Mouse (Mus musculus): Measurements from ENCODE around the gene Ntrk2. TPM values are rescaled to one million over a fixed set of nuclear protein-coding genes. Genes with fewer than 3 reads are reported as not detected.

Ntrk2 gene
- total and polyA plus RNA-seq, 2 experiments from 2014 or later = 141 to 207 TPM

DNA sequence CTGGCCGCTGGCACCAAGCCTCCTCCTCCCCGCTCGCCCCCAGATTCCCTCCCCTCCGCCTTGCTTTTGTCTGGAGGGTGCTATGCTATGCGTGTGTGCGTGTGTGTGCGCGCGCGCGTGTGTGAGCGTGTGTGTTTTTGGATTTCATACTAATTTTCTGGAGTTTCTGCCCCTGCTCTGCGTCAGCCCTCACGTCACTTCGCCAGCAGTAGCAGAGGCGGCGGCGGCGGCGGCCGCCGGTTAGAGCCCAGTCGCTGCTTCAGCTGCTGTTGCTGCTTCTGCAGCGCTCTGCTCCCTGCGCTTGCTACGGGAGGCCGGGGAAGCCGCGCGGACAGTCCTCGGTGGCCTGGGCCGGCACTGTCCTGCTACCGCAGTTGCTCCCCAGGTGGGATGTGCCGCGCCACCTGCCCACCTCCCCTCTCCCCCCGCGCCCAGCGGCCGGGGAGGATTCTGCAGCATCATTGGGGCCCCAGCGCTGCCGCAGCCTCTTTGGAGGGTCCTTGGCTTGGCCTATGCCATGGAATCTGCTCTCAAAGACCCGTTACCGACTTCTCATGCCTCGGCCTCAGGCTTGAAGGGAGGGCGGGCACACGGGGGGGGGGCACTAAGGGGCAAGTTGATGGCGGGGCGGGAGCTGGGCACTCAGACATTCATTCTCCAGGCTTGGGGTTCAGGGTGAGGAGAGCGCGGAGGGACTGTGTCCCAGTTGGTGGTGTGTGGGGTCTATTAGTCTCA, 1.4 kb downstream of the Ntrk2 start:
- H3K36me3 ChIP-seq (ENCODE audit: insufficient read depth, low read length) = no peaks in the 10 kb centered on the region
- peak; percentile 86 for ATAC-seq (ENCODE audit: low FRiP score)
- H3K27ac ChIP-seq (ENCODE audit: low read depth, low read length) = peak overlapping the region; percentile 99

DNA sequence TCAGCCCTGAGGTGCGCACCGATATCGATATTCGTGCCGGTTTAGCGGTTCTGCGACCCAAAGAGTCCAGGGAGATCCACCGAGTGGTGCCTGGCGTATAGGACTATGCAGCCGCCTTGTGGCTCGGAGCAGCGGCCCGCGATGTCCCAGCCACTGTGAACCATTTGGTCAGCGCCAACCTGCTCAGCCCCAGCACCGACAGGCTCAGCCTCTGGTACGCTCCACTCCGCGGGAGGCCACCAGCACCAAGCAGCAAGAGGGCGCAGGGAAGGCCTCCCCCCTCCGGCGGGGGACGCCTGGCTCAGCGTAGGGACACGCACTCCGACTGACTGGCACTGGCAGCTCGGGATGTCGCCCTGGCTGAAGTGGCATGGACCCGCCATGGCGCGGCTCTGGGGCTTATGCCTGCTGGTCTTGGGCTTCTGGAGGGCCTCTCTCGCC, 2.0 kb downstream of the Ntrk2 start:
- H3K9me3 ChIP-seq (ENCODE audit: low read length) = no peaks in the 10 kb centered on the region
- DNase-seq (ENCODE audit: low spot score) (peak; percentile 74), ATAC-seq (ENCODE audit: low FRiP score) (peak; percentile 21; the same call in 1 of the 2 replicates)
- H3K27me3 ChIP-seq (ENCODE audit: insufficient read depth, low read length) = no peaks in the 10 kb centered on the region
- peak overlapping the region; percentile 99 for H3K27ac ChIP-seq (ENCODE audit: low read depth, low read length)
- peaks cover 10% of the 10 kb centered on the region for H3K4me1 ChIP-seq (ENCODE audit: insufficient read depth, low read length)
- peak overlapping the region; percentile 91 for H3K4me2 ChIP-seq (ENCODE audit: low read depth, low read length, poor library complexity, severe bottlenecking)
- H3K36me3 ChIP-seq (ENCODE audit: insufficient read depth, low read length) = no peaks in the 10 kb centered on the region
- TF ChIP-seq CTCF (IDR thresholded peaks at IDR 0.05) = peak; percentile 42
- WGBS = 1% methylated on average over 32 of the region's 32 CpGs
- peak overlapping the region; percentile 97 for H3K9ac ChIP-seq (replicated peaks; ENCODE audit: low read length, poor library complexity, severe bottlenecking)
- peak overlapping the region; percentile 82 for H3K4me3 ChIP-seq (ENCODE audit: low read depth, low read length)

More for the DNA sequence above, 1.4 kb downstream of the Ntrk2 start:
- Histone ChIP-seq H3K9me3 (ENCODE audit: low read length) (no peaks in the 10 kb centered on the region), H3K4me3 (ENCODE audit: low read depth, low read length) (peak overlapping the region; percentile 82), H3K4me1 (ENCODE audit: insufficient read depth, low read length) (peaks cover 10% of the 10 kb centered on the region), H3K27me3 (ENCODE audit: insufficient read depth, low read length) (no peaks in the 10 kb centered on the region), H3K4me2 (ENCODE audit: low read depth, low read length, poor library complexity, severe bottlenecking) (peak overlapping the region; percentile 91), H3K9ac (replicated peaks; ENCODE audit: low read length, poor library complexity, severe bottlenecking) (peak overlapping the region; percentile 97)
- under 1% methylated on average over 44 of the region's 50 CpGs for WGBS
- no peak for TF ChIP-seq CTCF (IDR thresholded peaks at IDR 0.05)
- peak; percentile 88 for DNase-seq (ENCODE audit: low spot score)

DNA sequence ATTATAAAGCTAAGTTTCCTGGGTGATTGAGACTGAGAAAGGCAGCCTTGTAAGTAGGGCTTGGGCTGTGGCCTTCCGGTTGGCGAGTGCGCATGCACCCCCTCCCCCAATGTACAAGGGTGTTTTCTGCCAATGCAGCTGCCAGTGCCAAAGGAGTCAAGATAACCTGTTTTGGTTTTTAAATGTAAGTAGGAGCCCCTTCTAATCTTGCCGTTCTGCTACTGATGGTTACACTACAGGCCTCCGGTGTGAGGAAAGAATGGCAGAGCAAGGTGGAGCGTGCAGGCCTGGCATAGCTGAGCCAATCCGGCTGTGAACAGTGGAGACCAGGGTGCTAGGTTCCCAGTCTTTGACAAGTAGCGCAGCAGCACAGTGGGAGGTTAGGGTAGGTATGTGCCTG, 3.6 kb downstream of the Ntrk2 start:
- no peak for ATAC-seq (ENCODE audit: low FRiP score)
- H3K4me1 ChIP-seq (ENCODE audit: insufficient read depth, low read length) = peaks cover 10% of the 10 kb centered on the region
- 26% methylated on average over 8 of the region's 8 CpGs for WGBS

DNA sequence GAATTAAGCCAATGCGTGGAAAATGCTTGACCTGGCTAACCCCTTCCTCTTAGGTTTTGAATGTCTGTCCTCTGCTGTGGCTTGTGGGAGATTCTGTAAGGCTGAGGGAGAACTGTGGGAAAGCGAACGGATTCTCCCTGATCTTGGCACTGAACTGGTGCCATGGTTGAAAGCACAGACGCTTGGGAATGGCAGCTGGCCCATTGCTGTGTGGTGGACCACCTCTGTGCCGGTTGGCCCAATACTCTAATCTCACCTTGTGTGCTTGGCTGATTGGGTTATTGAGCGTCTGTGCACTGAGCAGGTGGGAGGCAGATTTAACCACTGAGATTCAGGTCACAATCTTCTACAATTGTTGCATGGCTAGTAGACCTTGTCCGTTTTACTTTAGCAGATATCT, 18.4 kb downstream of the Ntrk2 start:
- Histone ChIP-seq H3K4me3 (ENCODE audit: low read depth, low read length) (no peak overlapping the region), H3K4me1 (ENCODE audit: insufficient read depth, low read length) (no peaks in the 10 kb centered on the region; the same call in 1 of the 2 replicates), H3K9me3 (ENCODE audit: low read length) (no peaks in the 10 kb centered on the region), H3K27ac (ENCODE audit: low read depth, low read length) (no peak overlapping the region), H3K27me3 (ENCODE audit: insufficient read depth, low read length) (no peaks in the 10 kb centered on the region), H3K4me2 (ENCODE audit: low read depth, low read length, poor library complexity, severe bottlenecking) (no peak overlapping the region), H3K9ac (replicated peaks; ENCODE audit: low read length, poor library complexity, severe bottlenecking) (no peak overlapping the region), H3K36me3 (ENCODE audit: insufficient read depth, low read length) (0 out of 2 replicates have a peak, but pooled peaks cover 7% of the 10 kb centered on the region)
- ATAC-seq (ENCODE audit: low FRiP score) = no peak
- 71% methylated on average over 7 of the region's 7 CpGs for WGBS
- no peak for DNase-seq (ENCODE audit: low spot score)
- no peak for TF ChIP-seq CTCF (IDR thresholded peaks at IDR 0.05)

More for the DNA sequence above, 3.6 kb downstream of the Ntrk2 start:
- TF ChIP-seq CTCF (IDR thresholded peaks at IDR 0.05) = no peak
- Histone ChIP-seq H3K9me3 (ENCODE audit: low read length) (no peaks in the 10 kb centered on the region), H3K9ac (replicated peaks; ENCODE audit: low read length, poor library complexity, severe bottlenecking) (peak overlapping the region; percentile 97), H3K4me3 (ENCODE audit: low read depth, low read length) (peak overlapping the region; percentile 82), H3K27me3 (ENCODE audit: insufficient read depth, low read length) (no peaks in the 10 kb centered on the region), H3K4me2 (ENCODE audit: low read depth, low read length, poor library complexity, severe bottlenecking) (peak overlapping the region; percentile 91), H3K36me3 (ENCODE audit: insufficient read depth, low read length) (no peaks in the 10 kb centered on the region), H3K27ac (ENCODE audit: low read depth, low read length) (peak overlapping the region; percentile 99)
- DNase-seq (ENCODE audit: low spot score) = peak; percentile 60

DNA sequence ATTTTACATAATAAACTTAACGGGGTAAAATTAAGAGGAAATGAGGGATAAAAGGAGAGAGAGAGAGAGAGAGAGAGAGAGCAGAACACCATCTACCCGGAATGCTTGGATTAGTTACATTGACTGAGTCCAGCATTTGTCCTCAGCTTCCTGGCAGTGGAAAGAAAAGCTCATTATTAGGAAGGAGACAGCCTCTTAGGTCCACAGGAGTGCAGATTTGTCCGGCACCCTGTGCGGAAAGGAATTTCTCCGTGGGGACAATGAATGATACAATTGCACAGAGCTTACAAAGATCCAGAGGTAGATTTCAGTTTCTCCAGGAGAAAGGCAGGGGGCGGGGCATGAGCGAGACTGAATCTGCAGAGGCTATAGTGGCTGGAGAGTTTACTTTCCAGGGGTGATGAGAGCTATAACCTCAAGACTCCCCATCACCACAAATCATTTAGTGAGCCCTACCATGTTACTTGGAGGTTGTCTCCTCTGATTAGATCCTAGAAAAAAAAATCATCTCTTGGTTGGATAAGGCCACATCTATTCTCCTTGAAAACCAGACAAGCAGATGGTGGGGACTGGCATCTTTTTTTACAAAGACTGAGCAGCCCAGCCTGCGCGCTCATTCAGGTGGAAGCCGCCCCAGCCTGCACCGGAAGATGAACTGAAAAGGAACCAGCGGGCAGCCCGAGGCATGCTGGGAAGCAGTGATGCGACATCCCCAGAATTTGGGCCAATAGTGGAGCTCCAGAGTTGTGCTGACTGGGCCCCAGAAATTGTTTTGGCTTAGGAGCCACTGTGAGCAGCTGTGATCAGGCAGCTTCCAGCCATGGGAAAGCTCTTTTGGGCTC, 20.2 kb downstream of the Ntrk2 start:
- Histone ChIP-seq H3K4me3 (ENCODE audit: low read depth, low read length) (no peak overlapping the region), H3K36me3 (ENCODE audit: insufficient read depth, low read length) (no peaks in the 10 kb centered on the region), H3K4me1 (ENCODE audit: insufficient read depth, low read length) (peaks cover under 1% of the 10 kb centered on the region; the same call in 1 of the 2 replicates), H3K27me3 (ENCODE audit: insufficient read depth, low read length) (no peaks in the 10 kb centered on the region), H3K9ac (replicated peaks; ENCODE audit: low read length, poor library complexity, severe bottlenecking) (no peak overlapping the region), H3K4me2 (ENCODE audit: low read depth, low read length, poor library complexity, severe bottlenecking) (no peak overlapping the region), H3K9me3 (ENCODE audit: low read length) (no peaks in the 10 kb centered on the region), H3K27ac (ENCODE audit: low read depth, low read length) (no peak overlapping the region)
- ATAC-seq (ENCODE audit: low FRiP score) (no peak), DNase-seq (ENCODE audit: low spot score) (peak; percentile 75)
- TF ChIP-seq CTCF (IDR thresholded peaks at IDR 0.05) = no peak
- 31% methylated on average over 14 of the region's 14 CpGs for WGBS
